Mouse (Mus musculus): ENCODE results near the gene Myog. TPM values are rescaled to one million over a fixed set of nuclear protein-coding genes. Genes with fewer than 3 reads are reported as not detected.
"Not testable (repeated sequence)": the region's sequence is repeated elsewhere in the genome, so short reads cannot be mapped to it uniquely, and the experiment has no call there.

The Myog gene
- polyA plus RNA-seq, 1 experiment from 2014 or later, result not detected

DNA sequence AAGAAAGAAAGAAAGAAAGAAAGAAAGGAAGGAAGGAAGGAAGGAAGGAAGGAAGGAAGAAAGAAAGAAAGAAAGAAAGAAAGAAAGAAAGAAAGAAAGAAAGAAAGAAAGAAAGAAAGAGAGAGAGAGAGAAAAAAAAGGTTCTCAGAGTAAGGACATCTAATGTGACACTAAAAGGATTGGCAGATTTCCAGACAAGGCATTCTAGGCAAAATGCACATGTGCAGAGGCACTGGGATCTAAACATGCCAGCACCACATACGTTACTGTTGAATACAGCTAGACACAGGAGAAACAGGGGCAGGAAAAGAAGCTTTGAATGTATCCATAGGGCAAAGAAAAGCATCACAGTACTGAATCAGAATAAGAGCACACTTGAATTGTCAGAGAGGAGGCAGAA is 40.1 kb upstream of the Myog start:
- not testable (repeated sequence) for H3K9me3 ChIP-seq (ENCODE audit: control insufficient read depth, low read length); ATAC-seq (ENCODE audit: low FRiP score, low TSS enrichment); H3K27ac ChIP-seq (replicated peaks; ENCODE audit: low read depth, low read length); H3K9ac ChIP-seq (replicated peaks; ENCODE audit: low read length); H3K4me1 ChIP-seq (ENCODE audit: control insufficient read depth, insufficient read depth, low read length); H3K4me2 ChIP-seq (ENCODE audit: low read length); H3K4me3 ChIP-seq (replicated peaks; ENCODE audit: low read depth, low read length); H3K27me3 ChIP-seq (ENCODE audit: control insufficient read depth, insufficient read depth, low read length); H3K36me3 ChIP-seq (ENCODE audit: control insufficient read depth, insufficient read depth, low read length); DNase-seq
- WGBS, result 68% methylated on average over 1 of the region's 1 CpGs

DNA sequence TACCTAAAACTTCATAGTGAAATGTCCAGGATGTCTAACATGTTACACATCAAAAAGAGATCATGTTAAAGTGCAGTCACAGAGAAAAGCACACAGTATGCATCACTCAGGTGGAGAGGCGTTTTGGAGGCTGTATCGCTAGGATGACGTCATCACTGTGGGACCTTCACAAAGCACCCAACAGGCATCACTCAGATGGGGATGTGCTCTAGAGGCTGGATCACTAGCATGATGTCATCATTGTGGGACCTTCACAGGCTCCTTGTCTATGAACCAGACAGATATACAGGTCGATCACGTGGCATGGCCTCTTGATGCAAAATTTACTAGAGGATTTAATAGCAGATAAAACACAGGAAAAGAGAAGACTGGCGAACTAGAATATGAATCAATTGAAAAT is 25.4 kb upstream of the Myog start:
- Histone ChIP-seq H3K36me3 (ENCODE audit: control insufficient read depth, insufficient read depth, low read length) (no peaks in the 10 kb centered on the region), H3K27ac (replicated peaks; ENCODE audit: low read depth, low read length) (no peak overlapping the region), H3K9ac (replicated peaks; ENCODE audit: low read length) (no peak overlapping the region), H3K4me3 (replicated peaks; ENCODE audit: low read depth, low read length) (no peak overlapping the region), H3K4me2 (ENCODE audit: low read length) (no peak overlapping the region), H3K9me3 (ENCODE audit: control insufficient read depth, low read length) (peaks cover 4% of the 10 kb centered on the region; the same call in 1 of the 2 replicates), H3K4me1 (ENCODE audit: control insufficient read depth, insufficient read depth, low read length) (no peaks in the 10 kb centered on the region), H3K27me3 (ENCODE audit: control insufficient read depth, insufficient read depth, low read length) (no peaks in the 10 kb centered on the region)
- no peak for DNase-seq
- ATAC-seq (ENCODE audit: low FRiP score, low TSS enrichment), result no peak
- 92% methylated on average over 6 of the region's 6 CpGs for WGBS

DNA sequence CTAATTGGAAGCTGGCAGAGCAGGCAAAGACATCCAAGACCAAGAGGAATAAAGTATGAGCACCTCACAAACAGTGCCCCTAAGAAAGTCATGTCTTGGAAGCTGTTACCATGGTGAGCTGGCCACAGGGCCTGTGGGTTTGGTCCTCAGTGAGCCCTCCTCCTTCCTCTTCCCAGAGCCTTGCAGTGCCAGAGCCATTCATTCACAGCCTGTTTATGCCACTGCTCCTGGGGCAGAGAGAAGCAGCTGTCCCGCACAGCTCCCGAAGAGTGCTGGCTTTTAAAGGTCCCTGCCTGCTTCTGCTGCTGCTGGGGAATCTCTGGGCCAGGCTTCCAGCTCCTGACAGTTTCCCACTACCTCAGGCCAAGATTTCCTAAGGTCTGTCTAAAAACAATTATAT is 24.0 kb upstream of the Myog start:
- DNase-seq (peak; percentile 50), ATAC-seq (ENCODE audit: low FRiP score, low TSS enrichment) (no peak)
- no peak overlapping the region for H3K4me3 ChIP-seq (replicated peaks; ENCODE audit: low read depth, low read length)
- peaks cover 1% of the 10 kb centered on the region; the same call in 1 of the 2 replicates for H3K9me3 ChIP-seq (ENCODE audit: control insufficient read depth, low read length)
- no peak overlapping the region for H3K9ac ChIP-seq (replicated peaks; ENCODE audit: low read length)
- 15% methylated on average over 2 of the region's 2 CpGs for WGBS
- H3K4me1 ChIP-seq (ENCODE audit: control insufficient read depth, insufficient read depth, low read length), result no peaks in the 10 kb centered on the region
- H3K36me3 ChIP-seq (ENCODE audit: control insufficient read depth, insufficient read depth, low read length), result no peaks in the 10 kb centered on the region
- no peaks in the 10 kb centered on the region for H3K27me3 ChIP-seq (ENCODE audit: control insufficient read depth, insufficient read depth, low read length)
- H3K27ac ChIP-seq (replicated peaks; ENCODE audit: low read depth, low read length), result 0 out of 2 replicates have a peak overlapping the region, but pooled peaks have one; percentile 22
- H3K4me2 ChIP-seq (ENCODE audit: low read length), result no peak overlapping the region

DNA sequence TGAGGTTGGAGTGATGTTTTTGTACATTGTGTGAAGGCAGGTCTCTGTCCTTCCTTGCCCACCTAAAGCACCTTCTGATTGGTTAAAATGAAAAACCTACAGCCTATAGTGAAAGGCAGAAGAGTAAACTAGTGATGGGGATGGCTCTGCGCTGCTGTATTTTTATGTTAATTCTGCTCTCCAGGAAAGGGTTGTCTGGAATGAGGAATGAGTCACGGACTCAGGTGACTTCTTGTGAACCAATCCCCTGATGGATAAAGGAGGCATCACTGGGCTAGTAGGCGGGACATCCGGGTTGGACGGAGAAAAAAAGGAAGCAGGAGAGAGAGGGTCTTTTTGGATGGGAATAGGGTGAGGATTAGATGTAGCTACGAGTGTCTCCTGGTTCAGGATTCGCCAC is 19.8 kb upstream of the Myog start:
- H3K36me3 ChIP-seq (ENCODE audit: control insufficient read depth, insufficient read depth, low read length), result no peaks in the 10 kb centered on the region
- H3K27ac ChIP-seq (replicated peaks; ENCODE audit: low read depth, low read length), result no peak overlapping the region
- H3K4me3 ChIP-seq (replicated peaks; ENCODE audit: low read depth, low read length), result no peak overlapping the region
- no peak overlapping the region for H3K9ac ChIP-seq (replicated peaks; ENCODE audit: low read length)
- 64% methylated on average over 7 of the region's 7 CpGs for WGBS
- DNase-seq (no peak), ATAC-seq (ENCODE audit: low FRiP score, low TSS enrichment) (no peak)
- H3K4me1 ChIP-seq (ENCODE audit: control insufficient read depth, insufficient read depth, low read length), result no peaks in the 10 kb centered on the region
- H3K27me3 ChIP-seq (ENCODE audit: control insufficient read depth, insufficient read depth, low read length), result no peaks in the 10 kb centered on the region
- H3K4me2 ChIP-seq (ENCODE audit: low read length), result no peak overlapping the region
- no peaks in the 10 kb centered on the region for H3K9me3 ChIP-seq (ENCODE audit: control insufficient read depth, low read length)

DNA sequence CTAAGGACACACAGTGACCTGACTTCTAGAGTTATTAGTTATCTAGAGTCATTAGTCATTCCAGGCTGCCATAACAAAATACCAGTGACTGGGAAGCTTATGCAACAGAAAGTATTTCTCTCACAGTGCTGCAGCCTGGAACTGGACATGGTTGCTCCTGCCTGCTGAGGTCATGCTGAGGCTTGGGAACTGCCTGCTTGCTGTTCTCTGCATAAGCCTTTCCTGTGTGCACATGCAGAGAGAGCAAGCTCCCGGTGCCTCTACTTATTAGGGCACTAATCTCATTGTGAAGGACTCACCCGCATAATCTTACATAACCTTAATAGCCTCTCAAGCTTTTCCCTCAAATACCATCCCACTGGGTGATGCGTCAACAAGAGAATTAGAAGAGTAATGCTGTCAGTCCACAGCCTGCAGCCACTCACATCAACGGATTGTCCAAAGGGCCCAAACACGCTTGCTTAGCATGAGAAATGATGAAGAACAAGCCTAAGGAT is 17.0 kb upstream of the Myog start:
- DNase-seq (no peak), ATAC-seq (ENCODE audit: low FRiP score, low TSS enrichment) (no peak)
- no peaks in the 10 kb centered on the region for H3K27me3 ChIP-seq (ENCODE audit: control insufficient read depth, insufficient read depth, low read length)
- H3K9me3 ChIP-seq (ENCODE audit: control insufficient read depth, low read length), result no peaks in the 10 kb centered on the region
- 32% methylated on average over 5 of the region's 5 CpGs for WGBS
- H3K27ac ChIP-seq (replicated peaks; ENCODE audit: low read depth, low read length), result no peak overlapping the region
- H3K4me1 ChIP-seq (ENCODE audit: control insufficient read depth, insufficient read depth, low read length), result no peaks in the 10 kb centered on the region
- no peak overlapping the region for H3K4me3 ChIP-seq (replicated peaks; ENCODE audit: low read depth, low read length)
- no peak overlapping the region for H3K9ac ChIP-seq (replicated peaks; ENCODE audit: low read length)
- no peaks in the 10 kb centered on the region for H3K36me3 ChIP-seq (ENCODE audit: control insufficient read depth, insufficient read depth, low read length)
- H3K4me2 ChIP-seq (ENCODE audit: low read length), result no peak overlapping the region

DNA sequence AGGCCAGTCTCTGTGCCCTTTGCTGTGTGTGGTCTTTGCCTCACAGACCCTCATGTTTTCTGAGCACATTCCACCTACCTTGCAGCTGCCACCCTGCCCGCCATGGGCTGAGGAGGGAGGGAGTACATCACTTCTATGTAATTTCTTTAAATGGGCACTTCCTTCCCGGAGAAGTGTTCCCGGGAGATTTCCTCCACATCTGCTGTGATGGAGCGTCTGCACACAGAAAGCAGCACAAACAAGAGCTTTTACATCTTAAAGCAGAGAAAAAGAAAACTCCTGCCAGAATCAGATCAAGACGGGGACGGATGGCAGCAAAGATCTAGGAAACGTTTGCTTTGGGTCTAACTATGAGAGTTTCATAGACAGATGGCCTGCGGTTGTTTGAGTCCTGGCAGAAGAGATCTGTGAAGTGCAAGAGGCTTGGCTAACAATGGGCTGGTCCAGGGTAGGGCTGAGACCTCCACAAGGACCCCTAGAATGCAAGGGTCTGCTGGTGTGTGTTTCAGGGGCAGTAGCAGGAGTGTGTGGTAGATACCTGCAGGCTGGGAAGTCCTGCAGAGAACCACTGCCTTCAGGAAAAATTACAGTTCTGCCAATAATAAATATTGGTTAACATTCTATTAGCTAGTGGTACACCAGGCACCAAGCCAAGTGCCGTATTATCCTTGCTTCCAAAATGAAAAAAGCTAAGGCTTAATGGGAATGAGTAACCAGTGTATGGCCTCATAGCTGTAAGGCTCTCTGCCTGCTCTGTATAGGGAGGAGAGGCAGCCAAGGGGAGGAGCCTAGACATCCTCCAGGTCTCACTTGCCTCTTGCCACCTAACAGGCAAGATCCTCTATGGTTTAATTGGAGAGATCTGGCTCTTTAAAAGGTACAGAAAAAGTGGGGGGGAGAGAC is 16.0 kb upstream of the Myog start:
- H3K36me3 ChIP-seq (ENCODE audit: control insufficient read depth, insufficient read depth, low read length), result no peaks in the 10 kb centered on the region
- H3K4me3 ChIP-seq (replicated peaks; ENCODE audit: low read depth, low read length), result no peak overlapping the region
- no peaks in the 10 kb centered on the region for H3K27me3 ChIP-seq (ENCODE audit: control insufficient read depth, insufficient read depth, low read length)
- H3K9me3 ChIP-seq (ENCODE audit: control insufficient read depth, low read length), result no peaks in the 10 kb centered on the region
- H3K9ac ChIP-seq (replicated peaks; ENCODE audit: low read length), result no peak overlapping the region
- DNase-seq, result peak; percentile 41
- H3K27ac ChIP-seq (replicated peaks; ENCODE audit: low read depth, low read length), result no peak overlapping the region
- no peak overlapping the region for H3K4me2 ChIP-seq (ENCODE audit: low read length)
- H3K4me1 ChIP-seq (ENCODE audit: control insufficient read depth, insufficient read depth, low read length), result no peaks in the 10 kb centered on the region
- 59% methylated on average over 9 of the region's 9 CpGs for WGBS
- no peak for ATAC-seq (ENCODE audit: low FRiP score, low TSS enrichment)

DNA sequence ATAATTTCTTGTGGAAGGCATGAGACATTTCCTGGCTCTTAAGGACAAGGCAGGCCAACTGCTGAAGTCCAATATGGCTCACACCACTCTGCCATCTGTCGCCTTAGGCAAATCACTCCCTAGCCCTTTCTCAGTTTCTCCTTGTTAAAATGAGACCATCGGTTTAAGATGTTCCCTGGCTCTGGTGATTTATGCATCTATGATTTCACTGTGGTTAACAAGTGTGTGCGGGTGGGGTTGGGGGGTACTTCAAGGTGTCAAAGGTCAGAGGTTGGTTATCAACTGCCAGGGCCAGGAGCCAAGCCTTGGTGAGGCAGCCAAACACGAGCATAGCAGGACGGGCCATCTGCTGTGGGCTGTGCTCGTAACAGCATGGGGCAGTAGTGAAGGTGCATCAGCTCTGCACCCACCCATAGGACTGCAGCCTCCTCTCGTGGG is 15.3 kb upstream of the Myog start:
- Histone ChIP-seq H3K4me1 (ENCODE audit: control insufficient read depth, insufficient read depth, low read length) (no peaks in the 10 kb centered on the region), H3K4me3 (replicated peaks; ENCODE audit: low read depth, low read length) (no peak overlapping the region), H3K9me3 (ENCODE audit: control insufficient read depth, low read length) (no peaks in the 10 kb centered on the region), H3K4me2 (ENCODE audit: low read length) (no peak overlapping the region), H3K9ac (replicated peaks; ENCODE audit: low read length) (no peak overlapping the region), H3K27ac (replicated peaks; ENCODE audit: low read depth, low read length) (no peak overlapping the region), H3K36me3 (ENCODE audit: control insufficient read depth, insufficient read depth, low read length) (no peaks in the 10 kb centered on the region), H3K27me3 (ENCODE audit: control insufficient read depth, insufficient read depth, low read length) (no peaks in the 10 kb centered on the region)
- ATAC-seq (ENCODE audit: low FRiP score, low TSS enrichment), result no peak
- WGBS, result 83% methylated on average over 7 of the region's 7 CpGs
- no peak for DNase-seq

DNA sequence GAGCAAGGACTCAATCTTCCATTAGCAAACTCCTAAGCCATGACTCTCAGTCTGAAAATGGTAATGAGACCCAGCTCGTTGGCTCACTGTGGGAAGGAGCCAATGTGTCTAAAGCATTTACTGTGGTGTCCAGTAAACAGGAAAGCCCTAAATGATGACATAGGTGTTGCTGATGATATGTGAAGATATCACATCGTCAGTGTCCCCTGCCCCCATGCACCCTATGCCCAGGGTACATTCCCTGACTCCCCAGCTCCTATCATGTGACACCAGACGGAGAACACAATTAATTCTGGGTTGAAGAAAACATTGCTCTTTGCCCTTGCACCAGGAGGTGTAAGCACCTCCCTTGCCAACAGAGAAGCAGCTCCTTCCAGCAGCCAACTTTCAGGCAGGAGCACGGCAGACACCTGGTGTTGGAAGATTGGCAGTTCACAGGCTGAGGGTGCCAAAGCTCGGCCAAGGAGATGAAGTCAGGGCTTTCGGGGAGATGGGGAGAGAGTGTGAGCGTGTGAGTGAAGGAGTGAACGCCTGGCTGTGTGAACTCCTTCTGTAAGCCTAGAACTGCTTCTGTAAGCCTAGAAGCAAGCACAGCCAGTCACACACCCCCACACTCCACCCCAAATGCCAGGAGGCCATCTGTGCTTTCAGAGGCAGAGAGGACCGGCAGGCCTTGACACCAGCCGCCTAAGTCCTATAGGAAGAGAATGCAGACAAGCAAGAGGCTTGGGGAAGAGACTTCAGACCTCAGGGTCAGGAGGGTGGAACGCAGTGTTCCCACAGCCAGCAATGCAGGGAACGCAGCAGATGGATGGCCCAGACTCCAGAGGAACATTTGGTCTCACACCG is 13.9 kb upstream of the Myog start:
- H3K4me2 ChIP-seq (ENCODE audit: low read length), result no peak overlapping the region
- DNase-seq (no peak), ATAC-seq (ENCODE audit: low FRiP score, low TSS enrichment) (no peak)
- H3K27ac ChIP-seq (replicated peaks; ENCODE audit: low read depth, low read length), result no peak overlapping the region
- H3K4me1 ChIP-seq (ENCODE audit: control insufficient read depth, insufficient read depth, low read length), result no peaks in the 10 kb centered on the region
- H3K4me3 ChIP-seq (replicated peaks; ENCODE audit: low read depth, low read length), result no peak overlapping the region
- 77% methylated on average over 13 of the region's 13 CpGs for WGBS
- no peaks in the 10 kb centered on the region for H3K36me3 ChIP-seq (ENCODE audit: control insufficient read depth, insufficient read depth, low read length)
- H3K9me3 ChIP-seq (ENCODE audit: control insufficient read depth, low read length), result no peaks in the 10 kb centered on the region
- H3K9ac ChIP-seq (replicated peaks; ENCODE audit: low read length), result no peak overlapping the region
- H3K27me3 ChIP-seq (ENCODE audit: control insufficient read depth, insufficient read depth, low read length), result no peaks in the 10 kb centered on the region
